Mouse (Mus musculus) ES-E14 (cell line): ENCODE data around the gene Uba52.

Source experiments
- CHD2 ChIP-seq: IDR thresholded peaks from 2 replicates; pipeline ENCODE4 v1.6.1; 2014; ENCODE audit warnings: mild to moderate bottlenecking, low read depth, low read length, inconsistent platforms
- HCFC1 ChIP-seq: IDR thresholded peaks from 2 replicates; pipeline ENCODE4 v1.6.1; 2012; ENCODE audit warnings: low read length, inconsistent platforms, borderline replicate concordance; ENCODE audit not compliant: insufficient read depth
- MAFK ChIP-seq: IDR thresholded peaks from 2 replicates; pipeline ENCODE4 v1.6.1; 2014; ENCODE audit warnings: mild to moderate bottlenecking, low read depth, low read length, inconsistent platforms; ENCODE audit not compliant: insufficient read depth
- ZC3H11A ChIP-seq: IDR thresholded peaks from 2 replicates; pipeline ENCODE4 v1.6.1; 2012; ENCODE audit warnings: low read depth, mild to moderate bottlenecking, inconsistent platforms, low read length, borderline replicate concordance
- ZNF384 ChIP-seq: IDR thresholded peaks from 2 replicates; pipeline ENCODE4 v1.6.1; 2012; ENCODE audit warnings: low read depth, low read length, inconsistent platforms

DNA sequence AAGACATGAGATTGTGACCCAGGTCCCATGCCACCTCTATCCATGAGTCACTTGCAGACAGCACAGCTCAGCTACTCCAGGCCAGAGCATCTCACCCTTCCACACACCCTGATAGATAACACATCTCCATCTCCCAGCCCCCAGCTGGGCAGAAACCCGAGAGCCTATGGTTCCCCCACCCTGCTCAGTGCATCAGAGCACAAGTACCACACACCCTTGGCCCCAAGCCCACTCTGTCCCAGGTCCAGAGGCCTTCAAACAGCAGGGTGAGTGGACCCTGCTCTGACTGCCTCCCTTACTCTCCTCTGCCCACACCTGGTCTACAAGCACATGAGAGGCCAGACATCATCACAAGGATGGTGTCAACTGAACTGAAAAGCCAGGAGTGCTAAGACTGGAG is 42.7 kb downstream of the Uba52 start:
- TF ChIP-seq ZC3H11A (no peak), HCFC1 (no peak), ZNF384 (no peak), MAFK (no peak), CHD2 (no peak)
